Mouse (Mus musculus) lung, postnatal 0 days (tissue): ENCODE measurements around the gene Smarcd3.

Source experiments
- CTCF ChIP-seq: IDR thresholded peaks from 2 replicates; pipeline ENCODE4 v1.5.1; 2016; ENCODE audit warnings: antibody characterized with exemption, mild to moderate bottlenecking
- EP300 ChIP-seq: IDR thresholded peaks from 2 replicates; pipeline ENCODE4 v1.6.1; 2016; ENCODE audit warnings: antibody characterized with exemption, mild to moderate bottlenecking, control low read depth

DNA sequence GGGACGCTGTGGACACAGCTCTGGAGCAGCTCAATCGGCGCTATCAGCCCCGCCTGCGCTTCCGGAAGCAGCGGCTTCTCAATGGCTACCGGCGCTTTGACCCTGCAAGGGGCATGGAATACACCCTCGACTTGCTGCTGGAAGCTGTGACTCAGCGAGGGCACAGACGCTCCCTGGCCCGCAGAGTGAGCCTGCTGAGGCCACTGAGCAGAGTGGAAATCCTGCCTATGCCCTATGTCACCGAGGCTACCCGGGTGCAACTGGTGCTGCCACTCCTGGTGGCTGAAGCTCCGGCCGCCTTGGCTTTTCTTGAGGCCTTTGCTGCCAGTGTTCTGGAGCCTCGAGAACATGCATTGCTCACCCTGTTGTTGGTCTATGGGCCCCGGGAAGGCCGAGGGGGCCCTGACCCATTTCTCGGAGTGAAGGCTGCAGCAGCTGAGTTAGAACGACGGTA, 32.9 kb downstream of the Smarcd3 start:
- TF ChIP-seq CTCF (no peak), EP300 (no peak)
